23 mouse cellular contexts compared by ENCODE assay signal in the genomic region with DNA sequence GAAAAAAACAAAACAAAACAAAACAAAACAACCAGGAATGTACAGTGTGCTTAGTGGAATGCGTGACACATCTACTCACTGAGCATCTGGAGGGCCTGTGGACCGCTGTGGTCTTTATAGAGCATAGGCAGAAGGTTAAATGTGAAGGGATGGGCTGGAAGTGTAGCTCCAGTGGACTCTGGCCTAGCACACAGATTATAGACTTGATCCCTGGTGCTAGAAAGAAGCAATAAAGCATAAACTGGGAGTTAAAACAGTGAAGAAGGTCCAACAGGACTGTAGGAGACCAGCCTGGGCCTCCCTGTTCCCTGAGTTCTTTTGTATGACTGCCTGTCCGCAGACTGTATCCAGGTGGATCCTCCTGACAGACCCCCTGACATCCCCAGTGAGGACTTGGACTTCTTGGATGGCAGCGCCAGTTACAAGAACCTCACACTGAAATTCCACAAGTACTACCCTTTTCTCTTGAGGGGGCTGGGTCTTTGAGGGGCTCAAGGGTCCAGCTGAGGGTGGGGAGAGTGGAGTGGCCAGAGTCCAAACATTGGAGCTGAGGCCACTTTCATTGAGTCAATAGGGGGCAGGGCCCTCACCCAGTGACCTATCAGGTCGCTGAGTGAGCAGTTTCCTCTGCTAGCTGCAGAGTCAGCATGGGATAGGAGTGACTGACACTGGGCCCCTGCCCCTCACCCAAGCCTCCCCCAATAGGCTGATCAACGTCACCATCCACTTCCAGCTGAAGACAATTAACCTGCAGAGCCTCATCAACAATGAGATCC. TPM values are rescaled to one million over a fixed set of nuclear protein-coding genes. Genes with fewer than 3 reads are reported as not detected.
A peak's percentile ranks its signal among the peaks of the same experiment; 100 is the strongest.
DNase-seq lines count a peak whose midpoint lies in the region; ATAC-seq and TF ChIP-seq lines count a peak whose summit lies in the region.
"Had no signal": no experiment of that assay in that cellular context is flagged by ENCODE, and none has a peak within 500 bp of the region (broad histone marks: within the 10 kb centered on the region; RNA-seq: fewer than 3 reads in every experiment).

No protein-coding gene starts in this region.

- 62% methylated on average over 6 of the region's 6 CpGs for WGBS in intestine, postnatal 0 days
- 65% methylated on average over 6 of the region's 6 CpGs for WGBS in liver, embryonic 14.5 days (ENCODE audit: insufficient replicate concordance)
- WGBS in thymus, adult 2 months: 97% methylated on average over 6 of the region's 6 CpGs

- H3K27ac ChIP-seq in intestine, postnatal 0 days (ENCODE audit: low read depth, low read length): peak overlapping the region; percentile 82
- H3K27ac ChIP-seq in liver, embryonic 14.5 days: no peak overlapping the region
- H3K27ac ChIP-seq in thymus, adult 2 months (ENCODE audit: control insufficient read depth, insufficient read depth, low read length): no peak overlapping the region
- H3K27ac ChIP-seq: forebrain, embryonic 10.5 days; hindbrain, embryonic 14.5 days; limb, embryonic 15.5 days; midbrain, embryonic 10.5 days had no signal

- TF ChIP-seq POLR2A in thymus, adult 2 months (IDR thresholded peaks at IDR 0.05; ENCODE audit: control insufficient read depth, extremely low read depth, insufficient read depth, low read length, poor library complexity): no peak

- H3K4me2 ChIP-seq in intestine, postnatal 0 days (replicated peaks; ENCODE audit: low read depth): no peak overlapping the region
- no peak overlapping the region for H3K4me2 ChIP-seq in liver, embryonic 14.5 days (ENCODE audit: low read depth)
- H3K4me2 ChIP-seq: hindbrain, embryonic 14.5 days; limb, embryonic 15.5 days had no signal

- TF ChIP-seq EP300 in liver, embryonic 14.5 days (IDR thresholded peaks at IDR 0.05; ENCODE audit: low read depth): no peak

- no peaks in the 10 kb centered on the region for H3K27me3 ChIP-seq in intestine, postnatal 0 days (replicated peaks; ENCODE audit: control insufficient read depth, insufficient read depth, low read length)
- no peaks in the 10 kb centered on the region for H3K27me3 ChIP-seq in liver, embryonic 14.5 days (ENCODE audit: control insufficient read depth, insufficient read depth, low read length)
- no peaks in the 10 kb centered on the region for H3K27me3 ChIP-seq in thymus, adult 2 months (ENCODE audit: control insufficient read depth, insufficient read depth, low read length)
- H3K27me3 ChIP-seq: limb, embryonic 15.5 days had no signal

- no peak overlapping the region for H3K4me3 ChIP-seq in intestine, postnatal 0 days (ENCODE audit: low read depth, low read length)
- H3K4me3 ChIP-seq in liver, embryonic 14.5 days (ENCODE audit: insufficient read depth in 1 of 2, low read depth in 2 of 2, low read length in 2 of 2): no peak overlapping the region
- H3K4me3 ChIP-seq in thymus, adult 2 months (ENCODE audit: control insufficient read depth, insufficient read depth, low read length): no peak overlapping the region
- H3K4me3 ChIP-seq: forebrain, embryonic 10.5 days; limb, embryonic 15.5 days; midbrain, embryonic 10.5 days had no signal

- peak; percentile 75 for ATAC-seq in intestine, postnatal 0 days
- peak; percentile 36; the same call in 1 of the 2 replicates for ATAC-seq in liver, embryonic 14.5 days (ENCODE audit: insufficient read depth)
- ATAC-seq: forebrain, embryonic 16.5 days; inflammation-experienced regulatory T-cells, adult 6 months; lung, postnatal 0 days had no signal

- no peaks in the 10 kb centered on the region for H3K9me3 ChIP-seq in intestine, postnatal 0 days (ENCODE audit: control insufficient read depth)
- no peaks in the 10 kb centered on the region for H3K9me3 ChIP-seq in liver, embryonic 14.5 days (ENCODE audit: control insufficient read depth, low read length)
- H3K9me3 ChIP-seq: forebrain, embryonic 10.5 days; limb, embryonic 15.5 days; midbrain, embryonic 10.5 days had no signal

- DNase-seq in kidney, postnatal 36 days: peak; percentile 43 to 48
- DNase-seq in kidney, postnatal 14 days: no peak
- no peak for DNase-seq in liver, embryonic 14.5 days (ENCODE audit: low read depth in 3 of 3, low spot score in 3 of 3)
- DNase-seq in yolk sac, embryonic 10.5 days (ENCODE audit: low spot score): peak; percentile 82
- no peak for DNase-seq in retina, embryonic 14.5 days (ENCODE audit: low spot score)
- no peak for DNase-seq in thymus, adult 2 months
- DNase-seq: adrenal gland, adult 2 months; cerebellum, adult 11 months; cerebellum, postnatal 10 days; heart, postnatal 36 days; left cerebral cortex, postnatal 4 days; right cerebral cortex, adult 18-20 months; right cerebral cortex, postnatal 4 days had no signal

- TF ChIP-seq CTCF in intestine, postnatal 0 days (IDR thresholded peaks at IDR 0.05; ENCODE audit: low read depth): no peak
- TF ChIP-seq CTCF in liver, embryonic 14.5 days (IDR thresholded peaks at IDR 0.05; ENCODE audit: low read depth): no peak
- no peak for TF ChIP-seq CTCF in thymus, adult 2 months (IDR thresholded peaks at IDR 0.05; ENCODE audit: borderline replicate concordance, control insufficient read depth, extremely low read depth, insufficient read depth, low read length, poor library complexity)

- no peaks in the 10 kb centered on the region for H3K4me1 ChIP-seq in intestine, postnatal 0 days (replicated peaks; ENCODE audit: control insufficient read depth, insufficient read depth, low read length)
- H3K4me1 ChIP-seq in liver, embryonic 14.5 days (replicated peaks; ENCODE audit: control insufficient read depth in 2 of 2, insufficient read depth in 2 of 2, low read length in 1 of 2): peaks cover 0 to 2% of the 10 kb centered on the region in 2 experiments; a peak in 1 of 4 replicates
- H3K4me1 ChIP-seq in thymus, adult 2 months (replicated peaks; ENCODE audit: control insufficient read depth, insufficient read depth, low read length): no peaks in the 10 kb centered on the region
- H3K4me1 ChIP-seq: forebrain, embryonic 10.5 days; limb, embryonic 15.5 days; midbrain, embryonic 10.5 days had no signal

- peaks cover 67% of the 10 kb centered on the region for H3K36me3 ChIP-seq in intestine, postnatal 0 days (ENCODE audit: control insufficient read depth, insufficient read depth)
- no peaks in the 10 kb centered on the region; the same call in 1 of the 2 replicates for H3K36me3 ChIP-seq in liver, embryonic 14.5 days (replicated peaks; ENCODE audit: control insufficient read depth, insufficient read depth, low read depth)
- 0 out of 2 replicates have a peak, but pooled peaks cover 3% of the 10 kb centered on the region for H3K36me3 ChIP-seq in thymus, adult 2 months (ENCODE audit: control insufficient read depth, insufficient read depth, low read length)

- H3K9ac ChIP-seq in intestine, postnatal 0 days (ENCODE audit: low read depth, low read length): no peak overlapping the region
- no peak overlapping the region for H3K9ac ChIP-seq in liver, embryonic 14.5 days (replicated peaks)
- H3K9ac ChIP-seq: hindbrain, embryonic 14.5 days; limb, embryonic 15.5 days had no signal

RNA-seq across cellular contexts. Expression of a gene that starts 7.0 kb away (rescaled TPM):
- 36.1 and 43.9 TPM in 2 replicates for polyA plus RNA-seq in intestine, postnatal 0 days (2015; fragmentation: Nextera tagmentation; extraction: Ambion mirVana)
- 12.1 and 14.2 TPM in 2 replicates for polyA plus RNA-seq in liver, embryonic 14.5 days (2012; rRNA removed)
- polyA plus RNA-seq in liver, embryonic 14.5 days (2014; fragmentation: Nextera tagmentation; extraction: Ambion mirVana): 6.5 and 9.6 TPM in 2 replicates
- polyA plus RNA-seq in thymus, adult 2 months (2012; rRNA removed): 56.1 and 61.6 TPM in 2 replicates

RNA-seq across cellular contexts. Expression of a gene that starts 7.9 kb away (rescaled TPM):
- 105 and 123 TPM in 2 replicates for polyA plus RNA-seq in intestine, postnatal 0 days (2015; fragmentation: Nextera tagmentation; extraction: Ambion mirVana)
- 26.1 and 31.6 TPM in 2 replicates for polyA plus RNA-seq in liver, embryonic 14.5 days (2012; rRNA removed)
- 12.6 and 13.8 TPM in 2 replicates for polyA plus RNA-seq in liver, embryonic 14.5 days (2014; fragmentation: Nextera tagmentation; extraction: Ambion mirVana)
- polyA plus RNA-seq in thymus, adult 2 months (2012; rRNA removed): 312 and 481 TPM in 2 replicates

RNA-seq across cellular contexts. Expression of a gene that starts 15.2 kb away (rescaled TPM):
- 16.5 and 18.1 TPM in 2 replicates for polyA plus RNA-seq in intestine, postnatal 0 days (2015; fragmentation: Nextera tagmentation; extraction: Ambion mirVana)
- polyA plus RNA-seq in liver, embryonic 14.5 days (2012; rRNA removed): 4.8 and 6.8 TPM in 2 replicates
- 1.7 and 2.0 TPM in 2 replicates for polyA plus RNA-seq in liver, embryonic 14.5 days (2014; fragmentation: Nextera tagmentation; extraction: Ambion mirVana)
- polyA plus RNA-seq in thymus, adult 2 months (2012; rRNA removed): 75.9 and 76.7 TPM in 2 replicates

RNA-seq across cellular contexts. Expression of a gene that starts 37.5 kb away (rescaled TPM):
- polyA plus RNA-seq in intestine, postnatal 0 days (2015; fragmentation: Nextera tagmentation; extraction: Ambion mirVana): not detected in 2 replicates
- 0.05 TPM in 1 of 2 replicates, not detected in the other for polyA plus RNA-seq in liver, embryonic 14.5 days (2012; rRNA removed)
- polyA plus RNA-seq in liver, embryonic 14.5 days (2014; fragmentation: Nextera tagmentation; extraction: Ambion mirVana): 0.10 TPM in 1 of 2 replicates, not detected in the other
- polyA plus RNA-seq in thymus, adult 2 months (2012; rRNA removed): 0.20 TPM in 1 of 2 replicates, not detected in the other
- polyA plus RNA-seq: C2C12; forebrain, embryonic 10.5 days; heart, embryonic 14.5 days; inflammation-experienced regulatory T-cells, adult 6 months; limb, embryonic 15.5 days; lung, postnatal 0 days; midbrain, embryonic 10.5 days had no signal

RNA-seq across cellular contexts. Expression of a gene that starts 40.7 kb away (rescaled TPM):
- polyA plus RNA-seq in intestine, postnatal 0 days (2015; fragmentation: Nextera tagmentation; extraction: Ambion mirVana): 14.3 and 14.9 TPM in 2 replicates
- polyA plus RNA-seq in liver, embryonic 14.5 days (2012; rRNA removed): 2.5 and 3.1 TPM in 2 replicates
- 2.7 and 3.5 TPM in 2 replicates for polyA plus RNA-seq in liver, embryonic 14.5 days (2014; fragmentation: Nextera tagmentation; extraction: Ambion mirVana)
- polyA plus RNA-seq in thymus, adult 2 months (2012; rRNA removed): 3.1 TPM in 2 replicates

Comparison
In these comparisons a context has a peak if more than half of its experiments do, and no peak if none do; other contexts are left out.
1. DNase-seq: peak in kidney, postnatal 36 days (2 of 2) and yolk sac, embryonic 10.5 days (single experiment); none in kidney, postnatal 14 days (single experiment), liver, embryonic 14.5 days (0 of 3), retina, embryonic 14.5 days (single experiment) and thymus, adult 2 months (single experiment).